Mouse (Mus musculus): ENCODE data around the gene Vps13a. TPM values are rescaled to one million over a fixed set of nuclear protein-coding genes. Genes with fewer than 3 reads are reported as not detected.

Gene Vps13a
- total and polyA plus RNA-seq, 2 experiments from 2014 or later, result 5.9 to 6.6 TPM

GRCm38 (mm10) chr19:16579656-16580260 lies 201.0 kb downstream of the Vps13a start:
- no peak overlapping the region for H3K4me3 ChIP-seq (ENCODE audit: low read depth, low read length)
- no peak for ATAC-seq (ENCODE audit: insufficient read depth, low read depth)
- no peak for DNase-seq (ENCODE audit: low spot score)

GRCm38 (mm10) chr19:16576790-16577189 lies 203.9 kb downstream of the Vps13a start:
- Histone ChIP-seq H3K9me3 (replicated peaks; ENCODE audit: control insufficient read depth, low read length) (0 out of 2 replicates have a peak, but pooled peaks cover 3% of the 10 kb centered on the region), H3K27me3 (ENCODE audit: control insufficient read depth, insufficient read depth, low read length) (no peaks in the 10 kb centered on the region), H3K4me1 (ENCODE audit: control insufficient read depth, insufficient read depth) (no peaks in the 10 kb centered on the region), H3K4me3 (ENCODE audit: low read depth, low read length) (no peak overlapping the region), H3K27ac (ENCODE audit: low read depth) (no peak overlapping the region), H3K9ac (replicated peaks; ENCODE audit: low read depth, low read length) (no peak overlapping the region), H3K36me3 (replicated peaks; ENCODE audit: control insufficient read depth, insufficient read depth, low read length) (no peaks in the 10 kb centered on the region), H3K4me2 (ENCODE audit: low read depth, low read length) (no peak overlapping the region)
- TF ChIP-seq EP300 (IDR thresholded peaks at IDR 0.05; ENCODE audit: low read depth) (no peak), CTCF (IDR thresholded peaks at IDR 0.05; ENCODE audit: low read depth) (no peak)
- DNase-seq (ENCODE audit: low spot score), result no peak
- no peak for ATAC-seq (ENCODE audit: insufficient read depth, low read depth)
- WGBS, result 76% methylated on average over 6 of the region's 6 CpGs

More at GRCm38 (mm10) chr19:16579656-16580260, 201.0 kb downstream of the Vps13a start:
- WGBS, result 77% methylated on average over 7 of the region's 7 CpGs
- no peak overlapping the region for H3K4me2 ChIP-seq (ENCODE audit: low read depth, low read length)
- no peak overlapping the region for H3K9ac ChIP-seq (replicated peaks; ENCODE audit: low read depth, low read length)
- no peak overlapping the region for H3K27ac ChIP-seq (ENCODE audit: low read depth)
- H3K36me3 ChIP-seq (replicated peaks; ENCODE audit: control insufficient read depth, insufficient read depth, low read length), result no peaks in the 10 kb centered on the region
- H3K9me3 ChIP-seq (replicated peaks; ENCODE audit: control insufficient read depth, low read length), result 0 out of 2 replicates have a peak, but pooled peaks cover 6% of the 10 kb centered on the region
- no peaks in the 10 kb centered on the region for H3K4me1 ChIP-seq (ENCODE audit: control insufficient read depth, insufficient read depth)
- no peak for TF ChIP-seq EP300 (IDR thresholded peaks at IDR 0.05; ENCODE audit: low read depth)
- TF ChIP-seq CTCF (IDR thresholded peaks at IDR 0.05; ENCODE audit: low read depth), result no peak
- no peaks in the 10 kb centered on the region for H3K27me3 ChIP-seq (ENCODE audit: control insufficient read depth, insufficient read depth, low read length)

Other genes starting within 250 kb of the Vps13a start
- not detected in 2 replicates for gene Foxb2, start 92.9 kb upstream of the Vps13a start, total RNA-seq (2014; rRNA removed; ENCODE audit: low replicate concordance)
- not detected in 2 replicates for gene Foxb2, start 92.9 kb upstream of the Vps13a start, polyA plus RNA-seq (2015; fragmentation: Nextera tagmentation; extraction: Ambion mirVana)
- gene Prune2, start 175.2 kb upstream of the Vps13a start, total RNA-seq (2014; rRNA removed; ENCODE audit: low replicate concordance), result 10.5 and 20.8 TPM in 2 replicates
- 4.0 and 4.6 TPM in 2 replicates for gene Prune2, start 175.2 kb upstream of the Vps13a start, polyA plus RNA-seq (2015; fragmentation: Nextera tagmentation; extraction: Ambion mirVana)

Data from heart, postnatal 0 days (tissue).